Mouse (Mus musculus): ENCODE measurements around the gene Slc25a21. TPM values are rescaled to one million over a fixed set of nuclear protein-coding genes. Genes with fewer than 3 reads are reported as not detected.

The Slc25a21 gene
- polyA plus RNA-seq, 1 experiment from 2014 or later = 2.3 TPM

DNA sequence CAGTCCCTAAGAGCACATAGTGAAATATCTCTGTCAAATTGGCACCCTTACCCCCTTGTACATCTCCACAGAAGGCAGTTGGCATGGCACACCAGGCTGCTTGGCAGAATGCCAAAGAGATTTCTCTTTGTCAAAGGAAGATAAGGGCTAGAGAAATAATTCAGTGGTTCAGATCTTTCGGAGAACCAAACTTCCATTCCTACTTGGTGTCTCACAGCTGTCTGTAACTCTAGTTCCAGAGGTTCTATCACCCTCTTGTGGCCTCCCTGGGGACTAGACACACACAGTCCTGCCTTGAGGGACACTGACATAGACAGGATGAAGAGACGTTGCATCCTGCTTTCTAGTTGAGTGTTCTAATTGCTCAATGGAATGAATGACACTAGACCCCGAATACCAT, 2.7 kb downstream of the Slc25a21 start:
- 47% methylated on average over 3 of the region's 3 CpGs for WGBS

DNA sequence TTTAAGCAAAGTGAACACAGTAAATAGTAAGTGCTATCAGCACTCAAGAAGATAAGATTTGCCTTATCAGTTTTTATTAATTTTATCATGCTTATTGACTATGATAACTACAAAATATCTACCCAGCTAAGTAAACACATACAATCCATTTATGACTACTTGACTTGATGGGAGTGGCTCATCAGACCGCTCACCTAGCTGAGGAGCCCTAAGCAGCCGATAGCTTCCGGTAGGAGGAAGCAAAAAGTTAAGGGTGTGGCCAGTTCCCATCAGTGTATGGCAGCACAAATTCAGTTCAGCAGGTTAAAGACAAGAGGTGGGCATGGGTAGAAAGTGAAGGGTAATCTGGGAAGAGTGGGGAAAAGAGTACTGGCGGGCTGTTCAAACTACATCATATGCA, 10.2 kb downstream of the Slc25a21 start:
- Histone ChIP-seq H3K9me3 (ENCODE audit: control insufficient read depth, low read length) (no peaks in the 10 kb centered on the region), H3K36me3 (ENCODE audit: control insufficient read depth, insufficient read depth, low read length) (no peaks in the 10 kb centered on the region), H3K4me3 (ENCODE audit: low read depth, low read length) (no peak overlapping the region), H3K4me1 (replicated peaks; ENCODE audit: control insufficient read depth, insufficient read depth, low read length) (no peaks in the 10 kb centered on the region), H3K9ac (ENCODE audit: low read length) (no peak overlapping the region), H3K27me3 (ENCODE audit: control insufficient read depth, insufficient read depth, low read length) (no peaks in the 10 kb centered on the region), H3K4me2 (ENCODE audit: low read depth, low read length, severe bottlenecking) (no peak overlapping the region), H3K27ac (ENCODE audit: low read depth, low read length) (no peak overlapping the region)
- ATAC-seq (replicated peaks; ENCODE audit: low FRiP score) (no peak), DNase-seq (ENCODE audit: low spot score) (no peak)
- 91% methylated on average over 4 of the region's 4 CpGs for WGBS

More for the DNA sequence above, 2.7 kb downstream of the Slc25a21 start:
- H3K4me1 ChIP-seq (replicated peaks; ENCODE audit: control insufficient read depth, insufficient read depth, low read length) = no peaks in the 10 kb centered on the region; the same call in 1 of the 2 replicates
- H3K36me3 ChIP-seq (ENCODE audit: control insufficient read depth, insufficient read depth, low read length) = no peaks in the 10 kb centered on the region
- H3K9ac ChIP-seq (ENCODE audit: low read length) = no peak overlapping the region
- H3K4me2 ChIP-seq (ENCODE audit: low read depth, low read length, severe bottlenecking) = no peak overlapping the region
- no peaks in the 10 kb centered on the region for H3K9me3 ChIP-seq (ENCODE audit: control insufficient read depth, low read length)
- no peak for DNase-seq (ENCODE audit: low spot score)
- no peak for ATAC-seq (replicated peaks; ENCODE audit: low FRiP score)
- no peak overlapping the region for H3K27ac ChIP-seq (ENCODE audit: low read depth, low read length)
- H3K4me3 ChIP-seq (ENCODE audit: low read depth, low read length) = no peak overlapping the region
- H3K27me3 ChIP-seq (ENCODE audit: control insufficient read depth, insufficient read depth, low read length) = no peaks in the 10 kb centered on the region

GRCm38 (mm10) chr12:57186126-57186525, 11.1 kb downstream of the Slc25a21 start:
- DNase-seq (ENCODE audit: low spot score) = no peak
- ATAC-seq (replicated peaks; ENCODE audit: low FRiP score) = no peak
- Histone ChIP-seq H3K27ac (ENCODE audit: low read depth, low read length) (no peak overlapping the region), H3K36me3 (ENCODE audit: control insufficient read depth, insufficient read depth, low read length) (no peaks in the 10 kb centered on the region), H3K9me3 (ENCODE audit: control insufficient read depth, low read length) (no peaks in the 10 kb centered on the region), H3K4me2 (ENCODE audit: low read depth, low read length, severe bottlenecking) (no peak overlapping the region), H3K27me3 (ENCODE audit: control insufficient read depth, insufficient read depth, low read length) (no peaks in the 10 kb centered on the region), H3K4me3 (ENCODE audit: low read depth, low read length) (no peak overlapping the region), H3K4me1 (replicated peaks; ENCODE audit: control insufficient read depth, insufficient read depth, low read length) (no peaks in the 10 kb centered on the region), H3K9ac (ENCODE audit: low read length) (no peak overlapping the region)
- 83% methylated on average over 2 of the region's 2 CpGs for WGBS

- 3% methylated on average over 1 of the region's 1 CpGs for WGBS
- DNase-seq (ENCODE audit: low spot score) = no peak
Measured at GRCm38 (mm10) chr12:57185475-57185874, 11.8 kb downstream of the Slc25a21 start.

GRCm38 (mm10) chr12:57184401-57185147, 12.7 kb downstream of the Slc25a21 start:
- 69% methylated on average over 2 of the region's 2 CpGs for WGBS
- Histone ChIP-seq H3K36me3 (ENCODE audit: control insufficient read depth, insufficient read depth, low read length) (no peaks in the 10 kb centered on the region), H3K4me2 (ENCODE audit: low read depth, low read length, severe bottlenecking) (no peak overlapping the region), H3K4me1 (replicated peaks; ENCODE audit: control insufficient read depth, insufficient read depth, low read length) (peaks cover 2% of the 10 kb centered on the region; the same call in 1 of the 2 replicates), H3K4me3 (ENCODE audit: low read depth, low read length) (no peak overlapping the region), H3K9me3 (ENCODE audit: control insufficient read depth, low read length) (no peaks in the 10 kb centered on the region), H3K27me3 (ENCODE audit: control insufficient read depth, insufficient read depth, low read length) (no peaks in the 10 kb centered on the region), H3K27ac (ENCODE audit: low read depth, low read length) (no peak overlapping the region), H3K9ac (ENCODE audit: low read length) (no peak overlapping the region)
- DNase-seq (ENCODE audit: low spot score) = no peak
- no peak for ATAC-seq (replicated peaks; ENCODE audit: low FRiP score)

More at GRCm38 (mm10) chr12:57185475-57185874, 11.8 kb downstream of the Slc25a21 start:
- Histone ChIP-seq H3K9me3 (ENCODE audit: control insufficient read depth, low read length) (no peaks in the 10 kb centered on the region), H3K36me3 (ENCODE audit: control insufficient read depth, insufficient read depth, low read length) (no peaks in the 10 kb centered on the region), H3K4me3 (ENCODE audit: low read depth, low read length) (no peak overlapping the region), H3K27me3 (ENCODE audit: control insufficient read depth, insufficient read depth, low read length) (no peaks in the 10 kb centered on the region), H3K9ac (ENCODE audit: low read length) (no peak overlapping the region), H3K27ac (ENCODE audit: low read depth, low read length) (no peak overlapping the region), H3K4me2 (ENCODE audit: low read depth, low read length, severe bottlenecking) (no peak overlapping the region), H3K4me1 (replicated peaks; ENCODE audit: control insufficient read depth, insufficient read depth, low read length) (no peaks in the 10 kb centered on the region)
- ATAC-seq (replicated peaks; ENCODE audit: low FRiP score) = no peak

GRCm38 (mm10) chr12:57179465-57180188, 17.6 kb downstream of the Slc25a21 start:
- ATAC-seq (replicated peaks; ENCODE audit: low FRiP score) (peak; percentile 80), DNase-seq (ENCODE audit: low spot score) (no peak)
- Histone ChIP-seq H3K27me3 (ENCODE audit: control insufficient read depth, insufficient read depth, low read length) (no peaks in the 10 kb centered on the region), H3K4me1 (replicated peaks; ENCODE audit: control insufficient read depth, insufficient read depth, low read length) (peaks cover 2% of the 10 kb centered on the region; the same call in 1 of the 2 replicates), H3K27ac (ENCODE audit: low read depth, low read length) (no peak overlapping the region), H3K4me2 (ENCODE audit: low read depth, low read length, severe bottlenecking) (peak overlapping the region; percentile 15; the same call in 1 of the 2 replicates), H3K4me3 (ENCODE audit: low read depth, low read length) (no peak overlapping the region), H3K9me3 (ENCODE audit: control insufficient read depth, low read length) (no peaks in the 10 kb centered on the region), H3K9ac (ENCODE audit: low read length) (no peak overlapping the region), H3K36me3 (ENCODE audit: control insufficient read depth, insufficient read depth, low read length) (no peaks in the 10 kb centered on the region)
- 30% methylated on average over 5 of the region's 5 CpGs for WGBS

- ATAC-seq (replicated peaks; ENCODE audit: low FRiP score) = no peak
- no peak overlapping the region for H3K4me2 ChIP-seq (ENCODE audit: low read depth, low read length, severe bottlenecking)
- H3K9me3 ChIP-seq (ENCODE audit: control insufficient read depth, low read length) = no peaks in the 10 kb centered on the region
- no peak overlapping the region for H3K4me3 ChIP-seq (ENCODE audit: low read depth, low read length)
- no peaks in the 10 kb centered on the region for H3K27me3 ChIP-seq (ENCODE audit: control insufficient read depth, insufficient read depth, low read length)
- no peak for DNase-seq (ENCODE audit: low spot score)
- H3K36me3 ChIP-seq (ENCODE audit: control insufficient read depth, insufficient read depth, low read length) = no peaks in the 10 kb centered on the region
- no peak overlapping the region for H3K9ac ChIP-seq (ENCODE audit: low read length)
- H3K27ac ChIP-seq (ENCODE audit: low read depth, low read length) = no peak overlapping the region
- H3K4me1 ChIP-seq (replicated peaks; ENCODE audit: control insufficient read depth, insufficient read depth, low read length) = peaks cover 2% of the 10 kb centered on the region; the same call in 1 of the 2 replicates
Measured at GRCm38 (mm10) chr12:57178818-57179217, 18.5 kb downstream of the Slc25a21 start.

GRCm38 (mm10) chr12:57163294-57163693, 34.0 kb downstream of the Slc25a21 start:
- Histone ChIP-seq H3K27me3 (ENCODE audit: control insufficient read depth, insufficient read depth, low read length) (no peaks in the 10 kb centered on the region), H3K27ac (ENCODE audit: low read depth, low read length) (no peak overlapping the region), H3K9ac (ENCODE audit: low read length) (no peak overlapping the region), H3K4me2 (ENCODE audit: low read depth, low read length, severe bottlenecking) (no peak overlapping the region), H3K9me3 (ENCODE audit: control insufficient read depth, low read length) (no peaks in the 10 kb centered on the region), H3K36me3 (ENCODE audit: control insufficient read depth, insufficient read depth, low read length) (no peaks in the 10 kb centered on the region), H3K4me1 (replicated peaks; ENCODE audit: control insufficient read depth, insufficient read depth, low read length) (no peaks in the 10 kb centered on the region), H3K4me3 (ENCODE audit: low read depth, low read length) (no peak overlapping the region)
- DNase-seq (ENCODE audit: low spot score) (no peak), ATAC-seq (replicated peaks; ENCODE audit: low FRiP score) (no peak)
- 91% methylated on average over 2 of the region's 2 CpGs for WGBS
